ENCODE assay signal across 7 mouse cellular contexts in genomic region chr5:24674238-24674637, GRCm38 (mm10). TPM values are rescaled to one million over a fixed set of nuclear protein-coding genes. Genes with fewer than 3 reads are reported as not detected.
A peak's percentile ranks its signal among the peaks of the same experiment; 100 is the strongest.
DNase-seq lines count a peak whose midpoint lies in the region; ATAC-seq and TF ChIP-seq lines count a peak whose summit lies in the region.

No protein-coding gene starts in this region.

- WGBS in intestine, postnatal 0 days, result 20% methylated on average over 4 of the region's 4 CpGs
- 28% methylated on average over 4 of the region's 4 CpGs for WGBS in midbrain, embryonic 16.5 days
- WGBS in spleen, adult 2 months, result 22% methylated on average over 4 of the region's 4 CpGs

- peak; percentile 51; the same call in 1 of the 2 replicates for ATAC-seq in intestine, postnatal 0 days
- ATAC-seq in midbrain, embryonic 16.5 days, result peak; percentile 64; the same call in 1 of the 2 replicates

- no peak overlapping the region for H3K9ac ChIP-seq in intestine, postnatal 0 days (ENCODE audit: low read depth, low read length)
- no peak overlapping the region for H3K9ac ChIP-seq in midbrain, embryonic 16.5 days (ENCODE audit: low read depth, low read length)

- TF ChIP-seq CTCF in gastrocnemius, adult 2 months (IDR thresholded peaks at IDR 0.05), result peak; percentile 86
- TF ChIP-seq CTCF in intestine, postnatal 0 days (IDR thresholded peaks at IDR 0.05; ENCODE audit: low read depth), result peak; percentile 94
- peak; percentile 83; the same call in 1 of the 2 replicates for TF ChIP-seq CTCF in spleen, adult 2 months (IDR thresholded peaks at IDR 0.05; ENCODE audit: extremely low read depth, insufficient read depth, insufficient read length, insufficient replicate concordance)

- no peaks in the 10 kb centered on the region for H3K36me3 ChIP-seq in intestine, postnatal 0 days (ENCODE audit: control insufficient read depth, insufficient read depth)
- H3K36me3 ChIP-seq in midbrain, embryonic 16.5 days (ENCODE audit: control insufficient read depth, insufficient read depth, low read length), result no peaks in the 10 kb centered on the region
- H3K36me3 ChIP-seq in spleen, adult 2 months (ENCODE audit: control insufficient read depth, insufficient read depth, low read length), result no peaks in the 10 kb centered on the region

- intact Hi-C loops in gastrocnemius, adult 2 months (cut with DNase I), result loop anchor here (1.0 kb wide), 2 partner anchors 106 to 337 kb away; no protein-coding TSS in a partner anchor
- intact Hi-C loops in left cerebral cortex, postnatal 25 days (cut with DNase I), result loop anchor here (2.0 to 5.0 kb wide), 2 partner anchors 107 to 338 kb away; no protein-coding TSS in a partner anchor

- H3K4me1 ChIP-seq in intestine, postnatal 0 days (replicated peaks; ENCODE audit: control insufficient read depth, insufficient read depth, low read length), result no peaks in the 10 kb centered on the region
- H3K4me1 ChIP-seq in midbrain, embryonic 16.5 days (ENCODE audit: control insufficient read depth, insufficient read depth, low read length), result no peaks in the 10 kb centered on the region
- H3K4me1 ChIP-seq in spleen, adult 2 months (ENCODE audit: control insufficient read depth, insufficient read depth, insufficient read length), result no peaks in the 10 kb centered on the region

- H3K4me3 ChIP-seq in gastrocnemius, adult 2 months, result no peak overlapping the region
- no peak overlapping the region for H3K4me3 ChIP-seq in intestine, postnatal 0 days (ENCODE audit: low read depth, low read length)
- H3K4me3 ChIP-seq in midbrain, embryonic 16.5 days (ENCODE audit: low read depth, low read length), result no peak overlapping the region
- H3K4me3 ChIP-seq in spleen, adult 2 months (ENCODE audit: extremely low read depth, insufficient read depth, insufficient read length), result no peak overlapping the region

- H3K9me3 ChIP-seq in intestine, postnatal 0 days (ENCODE audit: control insufficient read depth), result no peaks in the 10 kb centered on the region
- H3K9me3 ChIP-seq in midbrain, embryonic 16.5 days (replicated peaks; ENCODE audit: control insufficient read depth, low read length, poor library complexity, severe bottlenecking), result no peaks in the 10 kb centered on the region; the same call in 1 of the 2 replicates

- H3K4me2 ChIP-seq in intestine, postnatal 0 days (replicated peaks; ENCODE audit: low read depth), result no peak overlapping the region
- no peak overlapping the region for H3K4me2 ChIP-seq in midbrain, embryonic 16.5 days (ENCODE audit: low read length)

- H3K27me3 ChIP-seq in intestine, postnatal 0 days (replicated peaks; ENCODE audit: control insufficient read depth, insufficient read depth, low read length), result no peaks in the 10 kb centered on the region
- no peaks in the 10 kb centered on the region for H3K27me3 ChIP-seq in midbrain, embryonic 16.5 days (ENCODE audit: control insufficient read depth, insufficient read depth, low read depth, low read length)
- H3K27me3 ChIP-seq in spleen, adult 2 months (ENCODE audit: control insufficient read depth, insufficient read depth, low read length), result no peaks in the 10 kb centered on the region

- TF ChIP-seq POLR2A in spleen, adult 2 months (IDR thresholded peaks at IDR 0.05; ENCODE audit: low read depth, low read length), result no peak

- H3K27ac ChIP-seq in gastrocnemius, adult 2 months, result no peak overlapping the region
- H3K27ac ChIP-seq in intestine, postnatal 0 days (ENCODE audit: low read depth, low read length), result no peak overlapping the region
- no peak overlapping the region for H3K27ac ChIP-seq in midbrain, embryonic 16.5 days (ENCODE audit: low read length)
- no peak overlapping the region for H3K27ac ChIP-seq in spleen, adult 2 months (ENCODE audit: insufficient read depth, low read length)

- peak; percentile 81 to 96 for DNase-seq in adrenal gland, adult (ENCODE audit: inconsistent age in 2 of 2, low spot score in 1 of 2)
- peak; percentile 75 to 87 for DNase-seq in cerebellum, postnatal 4 days (ENCODE audit: low spot score in 2 of 2)
- peak; percentile 76 for DNase-seq in gastrocnemius, adult 2 months
- DNase-seq in left cerebral cortex, postnatal 25 days (ENCODE audit: low spot score in 2 of 2), result peak; percentile 80 to 87
- DNase-seq in spleen, adult 2 months (ENCODE audit: low read depth in 1 of 2, low spot score in 2 of 2), result peak; percentile 60 to 83

RNA-seq across cellular contexts. Expression of gene Nub1, which starts 11.1 kb away (rescaled TPM):
- total RNA-seq in gastrocnemius, adult 2 months (2021), result 10 to 100 TPM; 28.3 to 34.3 TPM
- 18.0 and 19.4 TPM in 2 replicates for polyA plus RNA-seq in intestine, postnatal 0 days (2015; fragmentation: Nextera tagmentation; extraction: Ambion mirVana)
- 10 to 100 TPM; 70.2 to 76.1 TPM for total RNA-seq in left cerebral cortex, postnatal 25 days (2021)
- 48.6 and 49.8 TPM in 2 replicates for polyA plus RNA-seq in midbrain, embryonic 16.5 days (2015; fragmentation: Nextera tagmentation; extraction: Ambion mirVana)
- polyA plus RNA-seq in spleen, adult 2 months (2012; rRNA removed), result 33.8 and 48.8 TPM in 2 replicates

RNA-seq across cellular contexts. Expression of gene Smarcd3, which starts 50.0 kb away (rescaled TPM):
- total RNA-seq in gastrocnemius, adult 2 months (2021), result 100 to 1,000 TPM; 172 to 203 TPM
- polyA plus RNA-seq in intestine, postnatal 0 days (2015; fragmentation: Nextera tagmentation; extraction: Ambion mirVana), result 6.6 and 6.8 TPM in 2 replicates
- 100 to 1,000 TPM in 1 of 2 experiments, 10 to 100 TPM in 1; 93.4 to 105 TPM for total RNA-seq in left cerebral cortex, postnatal 25 days (2021)
- 173 and 192 TPM in 2 replicates for polyA plus RNA-seq in midbrain, embryonic 16.5 days (2015; fragmentation: Nextera tagmentation; extraction: Ambion mirVana)
- polyA plus RNA-seq in spleen, adult 2 months (2012; rRNA removed), result 2.5 and 3.4 TPM in 2 replicates

RNA-seq across cellular contexts. Expression of gene Wdr86, which starts 56.3 kb away (rescaled TPM):
- total RNA-seq in gastrocnemius, adult 2 months (2021), result not detected
- 2.7 and 2.9 TPM in 2 replicates for polyA plus RNA-seq in intestine, postnatal 0 days (2015; fragmentation: Nextera tagmentation; extraction: Ambion mirVana)
- 1 to 10 TPM in 1 of 2 experiments, under 1 TPM in 1; 0.94 to 1.2 TPM for total RNA-seq in left cerebral cortex, postnatal 25 days (2021)
- 4.4 and 5.7 TPM in 2 replicates for polyA plus RNA-seq in midbrain, embryonic 16.5 days (2015; fragmentation: Nextera tagmentation; extraction: Ambion mirVana)
- 6.2 and 6.5 TPM in 2 replicates for polyA plus RNA-seq in spleen, adult 2 months (2012; rRNA removed)

Comparison
In these comparisons a context has a peak if more than half of its experiments do, and no peak if none do; other contexts are left out.
1. RNA of gene Smarcd3, which starts 50.0 kb away (polyA plus RNA-seq): 173 to 192 TPM in midbrain, embryonic 16.5 days; 6.6 to 6.8 TPM in intestine, postnatal 0 days and 2.5 to 3.4 TPM in spleen, adult 2 months; every median in the first group is over 10 times any median in the second.
2. Peak in every context shown above with its lines, with median percentiles within 50 percentile points of each other: DNase-seq and CTCF ChIP-seq.